Mouse (Mus musculus) liver, adult 2 months (tissue): ENCODE measurements around the gene Calhm2.

Source experiments
- CTCF ChIP-seq: fragments of 200-500 bp; IDR thresholded peaks from 2 replicates; pipeline ENCODE4 v1.5.1; 2011; ENCODE audit warnings: low read depth, low read length, control low read depth
- POLR2A ChIP-seq: fragments of 200-500 bp; IDR thresholded peaks from 2 replicates; pipeline ENCODE4 v1.6.1; 2011; ENCODE audit warnings: low read length, control low read depth; ENCODE audit not compliant: insufficient read depth; ENCODE audit errors: extremely low read depth

DNA sequence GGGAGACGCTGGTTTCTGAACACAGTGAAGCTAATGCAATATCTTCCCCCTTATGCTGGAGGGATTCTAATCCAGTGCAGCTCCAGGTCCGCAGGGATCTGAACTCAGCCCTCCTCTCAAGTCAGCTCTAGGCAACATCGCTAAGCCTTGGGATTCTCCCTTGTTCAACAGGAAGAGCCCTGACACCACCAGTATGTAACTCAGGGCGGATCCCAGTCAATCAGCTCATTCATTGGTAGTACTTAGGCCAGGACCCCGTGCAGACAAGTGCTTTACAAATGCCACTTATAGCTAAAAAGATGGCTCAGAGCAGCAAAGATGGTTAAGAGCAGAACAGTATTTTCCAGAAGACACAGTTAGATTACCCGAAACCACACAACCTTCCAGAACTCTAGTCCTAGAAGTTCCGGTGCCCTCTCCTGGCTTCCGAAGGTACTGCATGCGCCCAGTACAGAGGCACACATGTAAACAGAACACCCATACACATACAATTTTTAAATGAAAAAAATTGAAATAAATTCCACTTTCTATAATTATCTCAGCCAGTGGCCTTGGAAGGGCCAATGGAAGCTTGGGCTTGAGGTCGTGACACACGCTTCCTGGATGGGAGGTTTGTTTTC lies 30.8 kb upstream of the Calhm2 start:
- TF ChIP-seq POLR2A = no peak
- TF ChIP-seq CTCF = peak; percentile 73
